Mouse (Mus musculus) limb, embryonic 10.5 days (tissue): ENCODE data around the gene Pgc. TPM values are rescaled to one million over a fixed set of nuclear protein-coding genes. Genes with fewer than 3 reads are reported as not detected.

ENCODE experiments used
- DNase-seq: peaks from one replicate; pipeline ENCODE4 v3.0.0-alpha.2; 2017; ENCODE audit warnings: low spot score
- H3K27ac ChIP-seq: fragments of 300-500 bp; sonication (generic); 2 replicates; pipeline ENCODE4 v1.5.1; 2016; ENCODE audit warnings: mild to moderate bottlenecking
- H3K27me3 ChIP-seq: fragments of 300-500 bp; sonication (generic); 2 replicates; pipeline ENCODE4 v1.6.1; 2016; ENCODE audit warnings: low read depth, mild to moderate bottlenecking; ENCODE audit not compliant: poor library complexity, severe bottlenecking
- H3K36me3 ChIP-seq: fragments of 300-500 bp; sonication (generic); 2 replicates; pipeline ENCODE4 v1.6.1; 2016; ENCODE audit warnings: mild to moderate bottlenecking, moderate library complexity
- H3K4me1 ChIP-seq: fragments of 300-500 bp; sonication (generic); 2 replicates; pipeline ENCODE4 v1.6.1; 2016
- H3K4me3 ChIP-seq: fragments of 300-500 bp; sonication (generic); 2 replicates; pipeline ENCODE4 v1.5.1; 2016; ENCODE audit warnings: mild to moderate bottlenecking, moderate library complexity
- H3K9me3 ChIP-seq: fragments of 300-500 bp; sonication (generic); replicated peaks from 2 replicates; pipeline ENCODE4 v1.6.1; 2016; ENCODE audit warnings: mild to moderate bottlenecking
- WGBS: fragments of 180-500 bp; shearing (Covaris S2); methylation state at CpG from one replicate; pipeline ENCODE4 v1.1.7; 2016; 5-methylcytosine and 5-hydroxymethylcytosine counted together
- polyA plus RNA-seq: library from polyadenylated mRNA; unstranded; fragments of >200 nt; fragmentation: Nextera tagmentation; extraction: Ambion mirVana; gene quantifications from 2 replicates; pipeline ENCODE4 v1.2.1, GENCODE M21; 2016

Gene Pgc
- polyA plus RNA-seq, 1 experiment from 2014 or later, result not detected

DNA sequence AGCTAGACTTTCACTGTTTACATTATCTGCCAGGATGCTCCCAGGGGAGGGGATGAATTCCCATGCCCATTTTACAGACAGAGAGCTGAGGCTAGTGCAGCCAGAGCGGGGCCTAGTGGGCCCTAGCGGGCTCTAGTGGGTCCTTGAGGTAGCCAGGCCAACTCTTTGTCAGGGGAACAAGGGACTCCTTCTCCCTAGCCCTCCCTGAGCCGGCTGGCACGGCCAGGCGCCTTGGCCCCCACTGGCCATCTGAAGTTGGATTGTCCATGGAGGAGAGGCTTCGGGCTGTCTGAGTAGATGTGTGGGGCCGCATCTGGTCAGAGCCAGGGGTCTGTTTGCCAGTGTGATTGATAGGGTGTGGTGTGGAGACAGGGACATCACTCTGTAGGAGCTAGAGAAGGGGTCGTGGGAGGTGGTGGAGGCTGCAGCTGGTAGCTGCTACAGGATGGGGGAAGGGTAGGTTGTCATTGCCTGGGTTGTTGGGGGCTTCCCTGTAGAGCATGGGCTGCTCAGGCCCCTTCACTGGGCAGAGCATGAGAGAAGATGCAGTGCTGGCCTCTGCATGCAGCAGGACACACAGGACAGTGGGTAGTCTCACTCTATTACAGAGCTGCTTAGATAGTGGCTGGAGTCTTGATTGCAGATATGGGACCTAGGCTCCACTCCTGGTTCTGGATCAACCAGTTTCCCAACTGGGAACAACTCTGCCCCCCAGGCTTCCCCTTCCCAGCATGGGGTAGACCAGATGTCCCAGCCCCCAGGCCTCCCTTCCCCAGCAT is 57.0 kb downstream of the Pgc start:
- no peak for DNase-seq
- 64% methylated on average over 8 of the region's 8 CpGs for WGBS
- peaks cover 45% of the 10 kb centered on the region for H3K27me3 ChIP-seq

More for the DNA sequence above, 57.0 kb downstream of the Pgc start:
- Histone ChIP-seq H3K36me3 (no peaks in the 10 kb centered on the region), H3K4me3 (no peak overlapping the region), H3K27ac (no peak overlapping the region), H3K4me1 (peaks cover 56% of the 10 kb centered on the region), H3K9me3 (no peaks in the 10 kb centered on the region)

Other genes with a start within 250 kb of the Pgc start
- 32.1 and 36.8 TPM in 2 replicates for gene Taf8, start 224.6 kb upstream of the Pgc start, polyA plus RNA-seq
- gene Ccnd3, start 221.8 kb upstream of the Pgc start, polyA plus RNA-seq, result 405 and 413 TPM in 2 replicates
- gene Bysl, start 115.3 kb upstream of the Pgc start, polyA plus RNA-seq, result 41.3 and 48.3 TPM in 2 replicates
- 51.6 and 53.4 TPM in 2 replicates for gene Med20, start 115.3 kb upstream of the Pgc start, polyA plus RNA-seq
- gene Gm20517, start 115.3 kb upstream of the Pgc start, polyA plus RNA-seq, result 0.81 and 2.1 TPM in 2 replicates
- 5.5 and 6.8 TPM in 2 replicates for gene Usp49, start 96.2 kb upstream of the Pgc start, polyA plus RNA-seq
- gene Tomm6, start 38.5 kb upstream of the Pgc start, polyA plus RNA-seq, result 364 and 404 TPM in 2 replicates
- gene Frs3, start 37.8 kb upstream of the Pgc start, polyA plus RNA-seq, result 5.0 and 7.3 TPM in 2 replicates
- 0.23 TPM in 1 of 2 replicates, not detected in the other for gene Gm21981, start 32.4 kb upstream of the Pgc start, polyA plus RNA-seq
- 0.56 and 0.76 TPM in 2 replicates for gene Prickle4, start 32.1 kb upstream of the Pgc start, polyA plus RNA-seq
- 1.5 and 2.3 TPM in 2 replicates for gene Tfeb, start 10.2 kb downstream of the Pgc start, polyA plus RNA-seq
- 18.9 and 21.6 TPM in 2 replicates for gene Mdfi, start 107.8 kb downstream of the Pgc start, polyA plus RNA-seq
- 23.2 and 27.2 TPM in 2 replicates for gene Foxp4, start 197.8 kb downstream of the Pgc start, polyA plus RNA-seq